Mouse (Mus musculus) stomach, postnatal 0 days (tissue): ENCODE results near the gene Tet3. TPM values are rescaled to one million over a fixed set of nuclear protein-coding genes. Genes with fewer than 3 reads are reported as not detected.

Experiments
- ATAC-seq: fragments of 200-750 bp; cut with Nextera tagmentation; 2 replicates; pipeline ENCODE4 v1.8.0; 2017; ENCODE audit not compliant: low FRiP score, low TSS enrichment
- DNase-seq: peaks from one replicate; pipeline ENCODE4 v3.0.0-alpha.2; 2016; ENCODE audit warnings: low spot score
- H3K27ac ChIP-seq: fragments of 300-500 bp; sonication (generic); replicated peaks from 2 replicates; pipeline ENCODE4 v1.5.1; 2014; ENCODE audit warnings: mild to moderate bottlenecking, control low read depth
- H3K27me3 ChIP-seq: fragments of 300-500 bp; sonication (generic); 2 replicates; pipeline ENCODE4 v1.6.1; 2014; ENCODE audit warnings: low read length; ENCODE audit not compliant: control insufficient read depth, insufficient read depth
- H3K36me3 ChIP-seq: fragments of 300-500 bp; sonication (generic); 2 replicates; pipeline ENCODE4 v1.6.1; 2014; ENCODE audit warnings: low read length, mixed read lengths; ENCODE audit not compliant: control insufficient read depth, insufficient read depth
- H3K4me1 ChIP-seq: fragments of 300-500 bp; sonication (generic); replicated peaks from 2 replicates; pipeline ENCODE4 v1.6.1; 2014; ENCODE audit warnings: antibody characterized with exemption; ENCODE audit not compliant: control insufficient read depth, insufficient read depth
- H3K4me2 ChIP-seq: fragments of 300-500 bp; sonication (generic); replicated peaks from 2 replicates; pipeline ENCODE4 v1.6.1; 2014; ENCODE audit warnings: low read depth, mild to moderate bottlenecking, control low read depth, moderate library complexity
- H3K4me3 ChIP-seq: fragments of 300-500 bp; sonication (generic); 2 replicates; pipeline ENCODE4 v1.5.1; 2014; ENCODE audit warnings: low read depth, low read length, control low read depth
- H3K9ac ChIP-seq: fragments of 300-500 bp; sonication (generic); 2 replicates; pipeline ENCODE4 v1.6.1; 2014; ENCODE audit warnings: mild to moderate bottlenecking, low read length, control low read depth, mixed read lengths
- H3K9me3 ChIP-seq: fragments of 300-500 bp; sonication (generic); 2 replicates; pipeline ENCODE4 v1.6.1; 2016; ENCODE audit warnings: low read length; ENCODE audit not compliant: control insufficient read depth
- CTCF ChIP-seq: IDR thresholded peaks from 2 replicates; pipeline ENCODE4 v1.5.1; 2016; ENCODE audit warnings: antibody characterized with exemption, low read depth, mild to moderate bottlenecking, moderate library complexity
- EP300 ChIP-seq: optimal IDR thresholded peaks from 2 replicates; pipeline ENCODE3; 2016; ENCODE audit warnings: antibody characterized with exemption
- WGBS: fragments of 180-500 bp; shearing (Covaris S2); extraction: QIAGEN DNeasy Blood & Tissue Kit; methylation state at CpG from one replicate; pipeline ENCODE4 v1.1.7; 2014; 5-methylcytosine and 5-hydroxymethylcytosine counted together
- polyA plus RNA-seq: library from polyadenylated mRNA; unstranded; fragments of >200 nt; fragmentation: Nextera tagmentation; extraction: Ambion mirVana; gene quantifications from 2 replicates; pipeline ENCODE4 v1.2.1, GENCODE M21; 2015

Tet3 gene
- polyA plus RNA-seq, 1 experiment from 2014 or later: 22.7 TPM

- Histone ChIP-seq H3K4me1 (peaks cover 22% of the 10 kb centered on the region), H3K4me3 (no peak overlapping the region), H3K27me3 (no peaks in the 10 kb centered on the region), H3K9ac (no peak overlapping the region), H3K27ac (peak overlapping the region; percentile 25; the same call in 1 of the 2 replicates), H3K4me2 (no peak overlapping the region), H3K36me3 (no peaks in the 10 kb centered on the region), H3K9me3 (no peaks in the 10 kb centered on the region)
- DNase-seq: no peak
- ATAC-seq: no peak
- 56% methylated on average over 1 of the region's 1 CpGs for WGBS
- TF ChIP-seq CTCF: no peak
- no peak for TF ChIP-seq EP300
Observed at GRCm38 (mm10) chr6:83413686-83414085, 45.2 kb downstream of the Tet3 start.

GRCm38 (mm10) chr6:83412854-83413401, 46.0 kb downstream of the Tet3 start:
- H3K4me1 ChIP-seq: peaks cover 22% of the 10 kb centered on the region
- peak overlapping the region; percentile 75 for H3K27ac ChIP-seq
- DNase-seq: no peak

GRCm38 (mm10) chr6:83412362-83412853, 46.5 kb downstream of the Tet3 start:
- Histone ChIP-seq H3K9me3 (no peaks in the 10 kb centered on the region), H3K4me3 (no peak overlapping the region), H3K9ac (no peak overlapping the region), H3K27ac (peak overlapping the region; percentile 75), H3K4me2 (0 out of 2 replicates have a peak overlapping the region, but pooled peaks have one; percentile 3), H3K36me3 (no peaks in the 10 kb centered on the region), H3K4me1 (peaks cover 22% of the 10 kb centered on the region), H3K27me3 (no peaks in the 10 kb centered on the region)
- 70% methylated on average over 10 of the region's 10 CpGs for WGBS
- TF ChIP-seq EP300 (no peak), CTCF (no peak)
- no peak for DNase-seq
- ATAC-seq: no peak

More at GRCm38 (mm10) chr6:83412854-83413401, 46.0 kb downstream of the Tet3 start:
- Histone ChIP-seq H3K9me3 (no peaks in the 10 kb centered on the region), H3K4me3 (no peak overlapping the region), H3K9ac (no peak overlapping the region), H3K27me3 (no peaks in the 10 kb centered on the region), H3K4me2 (0 out of 2 replicates have a peak overlapping the region, but pooled peaks have one; percentile 3), H3K36me3 (no peaks in the 10 kb centered on the region)
- ATAC-seq: peak; percentile 59
- TF ChIP-seq CTCF: no peak
- TF ChIP-seq EP300: no peak
- 18% methylated on average over 5 of the region's 5 CpGs for WGBS

GRCm38 (mm10) chr6:83411635-83412361, 47.1 kb downstream of the Tet3 start:
- peaks cover 22% of the 10 kb centered on the region for H3K4me1 ChIP-seq
- DNase-seq (no peak), ATAC-seq (no peak)
- no peaks in the 10 kb centered on the region for H3K36me3 ChIP-seq
- no peak overlapping the region for H3K4me2 ChIP-seq
- no peaks in the 10 kb centered on the region for H3K9me3 ChIP-seq
- 59% methylated on average over 9 of the region's 9 CpGs for WGBS
- H3K27ac ChIP-seq: peak overlapping the region; percentile 75
- H3K9ac ChIP-seq: no peak overlapping the region
- no peak overlapping the region for H3K4me3 ChIP-seq
- H3K27me3 ChIP-seq: no peaks in the 10 kb centered on the region
- TF ChIP-seq EP300 (no peak), CTCF (no peak)

- no peaks in the 10 kb centered on the region for H3K36me3 ChIP-seq
- no peaks in the 10 kb centered on the region for H3K9me3 ChIP-seq
- H3K4me2 ChIP-seq: no peak overlapping the region
- no peak overlapping the region for H3K9ac ChIP-seq
- DNase-seq (no peak), ATAC-seq (no peak)
- TF ChIP-seq CTCF (no peak), EP300 (no peak)
- no peaks in the 10 kb centered on the region for H3K27me3 ChIP-seq
- H3K4me1 ChIP-seq: peaks cover 18% of the 10 kb centered on the region; the same call in 1 of the 2 replicates
- 35% methylated on average over 9 of the region's 9 CpGs for WGBS
- no peak overlapping the region for H3K4me3 ChIP-seq
- peak overlapping the region; percentile 45; the same call in 1 of the 2 replicates for H3K27ac ChIP-seq
Observed at GRCm38 (mm10) chr6:83410046-83410706, 48.7 kb downstream of the Tet3 start.
